Mouse (Mus musculus): ENCODE measurements around the gene Lrfn2. TPM values are rescaled to one million over a fixed set of nuclear protein-coding genes. Genes with fewer than 3 reads are reported as not detected.
A peak's percentile ranks its signal among the peaks of the same experiment; 100 is the strongest.

The Lrfn2 gene
- polyA plus RNA-seq, 1 experiment, result not detected

- TF ChIP-seq EP300 (IDR thresholded peaks at IDR 0.05; ENCODE audit: insufficient read depth, low read depth, low read length) (no peak), CTCF (IDR thresholded peaks at IDR 0.05; ENCODE audit: low read depth, low read length) (no peak)
- no peak overlapping the region for H3K27ac ChIP-seq (ENCODE audit: insufficient read depth, low read length)
Measured at GRCm38 (mm10) chr17:48956033-48956631, 24.0 kb downstream of the Lrfn2 start.

GRCm38 (mm10) chr17:48960161-48960698 lies 28.1 kb downstream of the Lrfn2 start:
- H3K9me3 ChIP-seq (replicated peaks; ENCODE audit: control insufficient read depth, insufficient read depth, low read length, poor library complexity, severe bottlenecking), result no peaks in the 10 kb centered on the region
- H3K4me3 ChIP-seq (ENCODE audit: low read depth, low read length), result peak overlapping the region; percentile 4; the same call in 1 of the 2 replicates
- TF ChIP-seq CTCF (IDR thresholded peaks at IDR 0.05; ENCODE audit: low read depth, low read length) (no peak), POLR2A (IDR thresholded peaks at IDR 0.05; ENCODE audit: insufficient read depth, low read length) (no peak), EP300 (IDR thresholded peaks at IDR 0.05; ENCODE audit: insufficient read depth, low read depth, low read length) (peak; percentile 62; the same call in 1 of the 2 replicates)
- H3K27ac ChIP-seq (ENCODE audit: insufficient read depth, low read length), result no peak overlapping the region
- H3K4me1 ChIP-seq (ENCODE audit: control insufficient read depth, insufficient read depth, low read length), result peaks cover 2% of the 10 kb centered on the region
- H3K9ac ChIP-seq (ENCODE audit: low read depth, poor library complexity, severe bottlenecking), result no peak overlapping the region
- no peaks in the 10 kb centered on the region for H3K27me3 ChIP-seq (ENCODE audit: control insufficient read depth, insufficient read depth, low read length, poor library complexity, severe bottlenecking)
- H3K36me3 ChIP-seq (ENCODE audit: control insufficient read depth, insufficient read depth, low read length, poor library complexity, severe bottlenecking), result no peaks in the 10 kb centered on the region

More at GRCm38 (mm10) chr17:48956033-48956631, 24.0 kb downstream of the Lrfn2 start:
- Histone ChIP-seq H3K9me3 (replicated peaks; ENCODE audit: control insufficient read depth, insufficient read depth, low read length, poor library complexity, severe bottlenecking) (no peaks in the 10 kb centered on the region), H3K4me3 (ENCODE audit: low read depth, low read length) (no peak overlapping the region), H3K4me1 (ENCODE audit: control insufficient read depth, insufficient read depth, low read length) (no peaks in the 10 kb centered on the region), H3K36me3 (ENCODE audit: control insufficient read depth, insufficient read depth, low read length, poor library complexity, severe bottlenecking) (no peaks in the 10 kb centered on the region), H3K9ac (ENCODE audit: low read depth, poor library complexity, severe bottlenecking) (no peak overlapping the region), H3K27me3 (ENCODE audit: control insufficient read depth, insufficient read depth, low read length, poor library complexity, severe bottlenecking) (no peaks in the 10 kb centered on the region)

GRCm38 (mm10) chr17:48962646-48963045 lies 30.5 kb downstream of the Lrfn2 start:
- Histone ChIP-seq H3K4me1 (ENCODE audit: control insufficient read depth, insufficient read depth, low read length) (peaks cover 2% of the 10 kb centered on the region), H3K9me3 (replicated peaks; ENCODE audit: control insufficient read depth, insufficient read depth, low read length, poor library complexity, severe bottlenecking) (no peaks in the 10 kb centered on the region), H3K4me3 (ENCODE audit: low read depth, low read length) (no peak overlapping the region), H3K36me3 (ENCODE audit: control insufficient read depth, insufficient read depth, low read length, poor library complexity, severe bottlenecking) (no peaks in the 10 kb centered on the region), H3K27ac (ENCODE audit: insufficient read depth, low read length) (no peak overlapping the region), H3K27me3 (ENCODE audit: control insufficient read depth, insufficient read depth, low read length, poor library complexity, severe bottlenecking) (no peaks in the 10 kb centered on the region), H3K9ac (ENCODE audit: low read depth, poor library complexity, severe bottlenecking) (no peak overlapping the region)
- TF ChIP-seq POLR2A (IDR thresholded peaks at IDR 0.05; ENCODE audit: insufficient read depth, low read length), result no peak
- no peak for TF ChIP-seq EP300 (IDR thresholded peaks at IDR 0.05; ENCODE audit: insufficient read depth, low read depth, low read length)
- no peak for TF ChIP-seq CTCF (IDR thresholded peaks at IDR 0.05; ENCODE audit: low read depth, low read length)

- TF ChIP-seq POLR2A (IDR thresholded peaks at IDR 0.05; ENCODE audit: insufficient read depth, low read length), result peak; percentile 25
- TF ChIP-seq CTCF (IDR thresholded peaks at IDR 0.05; ENCODE audit: low read depth, low read length), result no peak
- Histone ChIP-seq H3K9me3 (replicated peaks; ENCODE audit: control insufficient read depth, insufficient read depth, low read length, poor library complexity, severe bottlenecking) (no peaks in the 10 kb centered on the region), H3K36me3 (ENCODE audit: control insufficient read depth, insufficient read depth, low read length, poor library complexity, severe bottlenecking) (no peaks in the 10 kb centered on the region), H3K4me1 (ENCODE audit: control insufficient read depth, insufficient read depth, low read length) (peaks cover 2% of the 10 kb centered on the region), H3K27me3 (ENCODE audit: control insufficient read depth, insufficient read depth, low read length, poor library complexity, severe bottlenecking) (no peaks in the 10 kb centered on the region), H3K4me3 (ENCODE audit: low read depth, low read length) (peak overlapping the region; percentile 82), H3K27ac (ENCODE audit: insufficient read depth, low read length) (no peak overlapping the region), H3K9ac (ENCODE audit: low read depth, poor library complexity, severe bottlenecking) (peak overlapping the region; percentile 40; the same call in 1 of the 2 replicates)
Measured at GRCm38 (mm10) chr17:48963740-48964139, 31.6 kb downstream of the Lrfn2 start.

- TF ChIP-seq POLR2A (IDR thresholded peaks at IDR 0.05; ENCODE audit: insufficient read depth, low read length), result no peak
- no peak for TF ChIP-seq CTCF (IDR thresholded peaks at IDR 0.05; ENCODE audit: low read depth, low read length)
- no peak for TF ChIP-seq EP300 (IDR thresholded peaks at IDR 0.05; ENCODE audit: insufficient read depth, low read depth, low read length)
- Histone ChIP-seq H3K4me1 (ENCODE audit: control insufficient read depth, insufficient read depth, low read length) (peaks cover 6% of the 10 kb centered on the region), H3K9ac (ENCODE audit: low read depth, poor library complexity, severe bottlenecking) (no peak overlapping the region), H3K4me3 (ENCODE audit: low read depth, low read length) (no peak overlapping the region), H3K9me3 (replicated peaks; ENCODE audit: control insufficient read depth, insufficient read depth, low read length, poor library complexity, severe bottlenecking) (no peaks in the 10 kb centered on the region), H3K27ac (ENCODE audit: insufficient read depth, low read length) (no peak overlapping the region), H3K27me3 (ENCODE audit: control insufficient read depth, insufficient read depth, low read length, poor library complexity, severe bottlenecking) (no peaks in the 10 kb centered on the region), H3K36me3 (ENCODE audit: control insufficient read depth, insufficient read depth, low read length, poor library complexity, severe bottlenecking) (no peaks in the 10 kb centered on the region)
Measured at GRCm38 (mm10) chr17:48968304-48968703, 36.1 kb downstream of the Lrfn2 start.

- no peak overlapping the region for H3K9ac ChIP-seq (ENCODE audit: low read depth, poor library complexity, severe bottlenecking)
- no peak overlapping the region for H3K27ac ChIP-seq (ENCODE audit: insufficient read depth, low read length)
- H3K4me1 ChIP-seq (ENCODE audit: control insufficient read depth, insufficient read depth, low read length), result peaks cover 3% of the 10 kb centered on the region
- TF ChIP-seq EP300 (IDR thresholded peaks at IDR 0.05; ENCODE audit: insufficient read depth, low read depth, low read length), result no peak
- TF ChIP-seq POLR2A (IDR thresholded peaks at IDR 0.05; ENCODE audit: insufficient read depth, low read length), result no peak
- no peak for TF ChIP-seq CTCF (IDR thresholded peaks at IDR 0.05; ENCODE audit: low read depth, low read length)
- no peaks in the 10 kb centered on the region for H3K9me3 ChIP-seq (replicated peaks; ENCODE audit: control insufficient read depth, insufficient read depth, low read length, poor library complexity, severe bottlenecking)
- no peaks in the 10 kb centered on the region for H3K36me3 ChIP-seq (ENCODE audit: control insufficient read depth, insufficient read depth, low read length, poor library complexity, severe bottlenecking)
- H3K4me3 ChIP-seq (ENCODE audit: low read depth, low read length), result no peak overlapping the region
- no peaks in the 10 kb centered on the region for H3K27me3 ChIP-seq (ENCODE audit: control insufficient read depth, insufficient read depth, low read length, poor library complexity, severe bottlenecking)
Measured at GRCm38 (mm10) chr17:48971296-48971695, 39.1 kb downstream of the Lrfn2 start.
